Mouse (Mus musculus) heart, embryonic 13.5 days (tissue): Measurements from ENCODE around the gene Slco1a1. TPM values are rescaled to one million over a fixed set of nuclear protein-coding genes. Genes with fewer than 3 reads are reported as not detected.
"Not testable (repeated sequence)": the region's sequence is repeated elsewhere in the genome, so short reads cannot be mapped to it uniquely, and the experiment has no call there.

ENCODE experiments used
- ATAC-seq: fragments of 200-750 bp; cut with Nextera tagmentation; 2 replicates; pipeline ENCODE4 v1.8.0; 2017; ENCODE audit warnings: moderate TSS enrichment; ENCODE audit not compliant: insufficient number of reproducible peaks, low FRiP score, low TSS enrichment; ENCODE audit errors: extremely low read depth
- H3K27ac ChIP-seq: fragments of 300-500 bp; sonication (generic); replicated peaks from 2 replicates; pipeline ENCODE4 v1.5.1; 2015; ENCODE audit warnings: moderate library complexity, mild to moderate bottlenecking, inconsistent platforms
- H3K27me3 ChIP-seq: fragments of 300-500 bp; sonication (generic); replicated peaks from 2 replicates; pipeline ENCODE4 v1.6.1; 2015; ENCODE audit warnings: mild to moderate bottlenecking, inconsistent platforms
- H3K36me3 ChIP-seq: fragments of 300-500 bp; sonication (generic); 2 replicates; pipeline ENCODE4 v1.6.1; 2015; ENCODE audit warnings: mild to moderate bottlenecking, inconsistent platforms
- H3K4me1 ChIP-seq: fragments of 300-500 bp; sonication (generic); 2 replicates; pipeline ENCODE4 v1.6.1; 2015; ENCODE audit warnings: inconsistent platforms
- H3K4me2 ChIP-seq: fragments of 300-500 bp; sonication (generic); 2 replicates; pipeline ENCODE4 v1.6.1; 2015; ENCODE audit warnings: inconsistent platforms, mild to moderate bottlenecking, moderate library complexity
- H3K4me3 ChIP-seq: fragments of 300-500 bp; sonication (generic); 2 replicates; pipeline ENCODE4 v1.5.1; 2015; ENCODE audit warnings: moderate library complexity, mild to moderate bottlenecking, inconsistent platforms
- H3K9ac ChIP-seq: fragments of 300-500 bp; sonication (generic); 2 replicates; pipeline ENCODE4 v1.6.1; 2015; ENCODE audit warnings: inconsistent platforms, mild to moderate bottlenecking, moderate library complexity
- H3K9me3 ChIP-seq: fragments of 300-500 bp; sonication (generic); 2 replicates; pipeline ENCODE4 v1.6.1; 2016; ENCODE audit warnings: inconsistent platforms
- WGBS: fragments of 180-500 bp; shearing (Covaris S2); methylation state at CpG from one replicate; pipeline ENCODE4 v1.1.7; 2015; ENCODE audit warnings: mixed read lengths; 5-methylcytosine and 5-hydroxymethylcytosine counted together
- polyA plus RNA-seq: library from polyadenylated mRNA; unstranded; fragments of >200 nt; fragmentation: Nextera tagmentation; extraction: Ambion mirVana; gene quantifications from 2 replicates; pipeline ENCODE4 v1.2.1, GENCODE M21; 2015

Gene Slco1a1
- not detected in 2 replicates for polyA plus RNA-seq

DNA sequence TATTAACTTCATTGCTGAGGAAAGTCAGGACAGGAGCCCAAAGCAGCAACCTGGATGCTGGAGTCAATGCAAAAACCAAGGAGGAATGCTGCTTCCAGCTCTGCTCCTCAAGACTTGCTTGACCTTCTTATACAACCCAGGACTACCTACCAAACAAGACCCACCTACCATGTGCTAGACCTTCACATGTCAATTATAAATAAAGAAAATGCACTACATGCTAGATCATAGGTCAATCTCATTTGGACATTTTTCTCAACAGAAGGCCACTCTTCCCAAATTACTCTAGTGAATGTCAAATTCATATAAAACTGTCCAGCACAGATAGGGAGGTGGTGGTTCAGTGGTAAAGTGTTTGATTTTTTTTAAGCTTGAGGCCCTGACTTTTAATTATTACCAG lies at the start of gene Slco1a1:
Gene Slco1a1 (minus strand): TSS at position 101 of the 400 bp plus-strand sequence.
- H3K4me2 ChIP-seq: no peak within 1 kb of the TSS
- H3K27ac ChIP-seq: no peak within 1 kb of the TSS
- no peaks in the 10 kb centered on the region for H3K36me3 ChIP-seq
- H3K4me3 ChIP-seq: no peak within 1 kb of the TSS
- no peaks in the 10 kb centered on the region for H3K9me3 ChIP-seq
- no peaks in the 10 kb centered on the region for H3K27me3 ChIP-seq
- no peak for ATAC-seq
- H3K9ac ChIP-seq: no peak within 1 kb of the TSS
- no peaks in the 10 kb centered on the region for H3K4me1 ChIP-seq

DNA sequence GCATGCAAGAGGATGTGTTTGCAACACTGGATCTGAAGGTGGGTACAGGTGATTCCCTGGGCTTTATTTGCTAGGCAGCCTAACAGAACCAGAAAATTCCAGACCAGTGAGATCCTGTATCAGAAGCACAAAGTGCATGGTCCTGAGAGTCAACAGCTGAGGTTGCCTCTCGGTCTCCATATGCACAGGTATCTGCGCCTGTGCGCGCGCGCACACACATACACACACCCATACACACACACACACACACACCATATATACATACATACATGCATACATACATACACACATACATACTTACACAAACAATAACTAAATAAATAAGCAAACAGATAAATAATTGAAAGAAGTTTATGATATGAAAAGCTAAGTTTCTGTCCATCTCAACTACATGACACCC lies 40.0 kb upstream of the Slco1a1 start:
- Histone ChIP-seq H3K9me3 (no peaks in the 10 kb centered on the region), H3K9ac (no peak overlapping the region), H3K27me3 (no peaks in the 10 kb centered on the region), H3K4me3 (no peak overlapping the region), H3K36me3 (no peaks in the 10 kb centered on the region), H3K4me2 (no peak overlapping the region), H3K4me1 (no peaks in the 10 kb centered on the region), H3K27ac (no peak overlapping the region)
- 95% methylated on average over 6 of the region's 6 CpGs for WGBS
- ATAC-seq: no peak

DNA sequence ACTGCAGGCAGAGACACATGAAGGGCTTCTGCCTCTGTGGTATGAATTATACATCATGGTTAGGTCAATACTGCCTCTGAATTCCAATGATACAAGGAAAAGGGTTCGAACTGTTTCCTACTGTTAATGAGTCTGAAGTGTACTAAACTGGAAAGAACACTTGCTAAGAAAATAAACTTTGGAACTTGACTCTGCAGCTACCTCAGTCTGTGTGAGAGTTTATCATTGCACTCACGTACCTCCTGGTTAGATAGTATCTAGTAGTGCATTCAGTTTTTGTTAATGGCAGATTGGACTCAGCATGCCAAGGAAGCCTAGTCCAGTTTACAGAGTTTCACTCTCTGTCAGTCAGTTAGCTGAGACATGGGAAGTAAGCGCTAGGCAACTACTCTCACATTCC lies 37.9 kb upstream of the Slco1a1 start:
- Histone ChIP-seq H3K9me3 (no peaks in the 10 kb centered on the region), H3K9ac (no peak overlapping the region), H3K27ac (no peak overlapping the region), H3K4me3 (no peak overlapping the region), H3K36me3 (no peaks in the 10 kb centered on the region), H3K4me1 (no peaks in the 10 kb centered on the region), H3K4me2 (no peak overlapping the region), H3K27me3 (no peaks in the 10 kb centered on the region)
- 60% methylated on average over 3 of the region's 3 CpGs for WGBS
- ATAC-seq: no peak

DNA sequence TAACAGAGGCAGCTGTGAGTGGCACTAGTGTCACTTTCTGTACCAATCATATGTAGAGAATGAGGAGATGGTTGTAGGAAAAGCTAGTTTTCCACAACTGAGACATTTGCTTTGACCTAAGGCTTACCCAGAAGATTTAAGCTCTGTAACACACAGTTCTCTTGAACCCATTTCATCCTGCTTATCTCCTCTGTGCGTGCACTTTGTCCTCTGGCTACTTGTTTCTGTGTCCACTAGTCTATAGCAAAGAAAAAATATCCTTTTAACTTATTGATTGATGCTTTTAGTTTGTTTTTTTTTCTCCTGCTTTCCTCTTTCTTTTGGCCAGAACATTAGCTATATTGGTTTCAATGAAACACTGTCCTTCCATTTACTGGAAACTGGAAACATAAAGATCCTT lies 15.7 kb upstream of the Slco1a1 start:
- H3K9me3 ChIP-seq: no peaks in the 10 kb centered on the region
- H3K4me1 ChIP-seq: no peaks in the 10 kb centered on the region
- no peak for ATAC-seq
- 59% methylated on average over 1 of the region's 1 CpGs for WGBS
- no peak overlapping the region for H3K9ac ChIP-seq
- H3K4me2 ChIP-seq: no peak overlapping the region
- no peaks in the 10 kb centered on the region for H3K27me3 ChIP-seq
- H3K27ac ChIP-seq: no peak overlapping the region
- no peaks in the 10 kb centered on the region for H3K36me3 ChIP-seq
- no peak overlapping the region for H3K4me3 ChIP-seq

DNA sequence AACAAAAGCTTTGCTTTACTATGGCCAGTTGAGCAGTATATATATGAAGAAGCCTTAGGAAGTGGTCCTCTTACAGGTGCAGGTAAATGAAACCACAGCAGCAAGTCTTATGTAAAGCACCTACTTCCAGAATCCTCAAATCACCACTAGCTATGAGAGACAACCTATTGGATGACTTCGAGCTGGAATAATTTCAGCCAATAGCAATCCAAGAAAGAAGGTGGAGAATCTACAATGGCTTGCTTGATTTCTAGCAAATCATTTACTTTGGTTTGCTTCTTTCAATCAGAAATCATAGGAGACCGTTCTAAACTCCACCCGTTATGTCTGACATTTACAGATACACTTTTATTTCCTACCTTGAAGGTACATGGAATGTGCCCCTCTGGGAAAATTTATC lies 15.1 kb upstream of the Slco1a1 start:
- Histone ChIP-seq H3K4me2 (no peak overlapping the region), H3K4me3 (no peak overlapping the region), H3K27me3 (no peaks in the 10 kb centered on the region), H3K9me3 (no peaks in the 10 kb centered on the region; the same call in 1 of the 2 replicates), H3K27ac (no peak overlapping the region), H3K9ac (no peak overlapping the region), H3K36me3 (no peaks in the 10 kb centered on the region), H3K4me1 (no peaks in the 10 kb centered on the region)
- 77% methylated on average over 3 of the region's 3 CpGs for WGBS
- ATAC-seq: no peak

DNA sequence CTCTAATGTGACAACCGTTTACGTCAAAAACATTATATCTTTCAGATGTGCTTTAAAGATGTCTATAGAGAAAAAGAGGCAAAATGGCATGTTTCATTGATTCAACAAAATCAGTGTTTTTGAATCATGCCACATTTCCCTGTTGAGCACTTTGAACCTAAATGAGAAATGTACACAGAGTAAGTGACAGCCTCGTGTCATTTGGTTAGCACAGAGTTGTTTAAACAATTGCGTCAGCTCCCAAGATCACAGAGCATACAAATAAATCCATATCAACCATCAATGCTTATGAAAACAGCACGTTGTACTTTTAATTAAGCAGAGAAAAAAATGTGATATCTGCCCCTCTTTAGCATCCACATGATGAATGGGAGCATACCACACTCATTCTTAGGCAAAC lies 13.7 kb upstream of the Slco1a1 start:
- Histone ChIP-seq H3K9me3 (no peaks in the 10 kb centered on the region; the same call in 1 of the 2 replicates), H3K9ac (no peak overlapping the region), H3K4me2 (no peak overlapping the region), H3K36me3 (no peaks in the 10 kb centered on the region), H3K27ac (no peak overlapping the region), H3K27me3 (no peaks in the 10 kb centered on the region), H3K4me1 (no peaks in the 10 kb centered on the region), H3K4me3 (no peak overlapping the region)
- no peak for ATAC-seq
- WGBS: 77% methylated on average over 5 of the region's 5 CpGs

DNA sequence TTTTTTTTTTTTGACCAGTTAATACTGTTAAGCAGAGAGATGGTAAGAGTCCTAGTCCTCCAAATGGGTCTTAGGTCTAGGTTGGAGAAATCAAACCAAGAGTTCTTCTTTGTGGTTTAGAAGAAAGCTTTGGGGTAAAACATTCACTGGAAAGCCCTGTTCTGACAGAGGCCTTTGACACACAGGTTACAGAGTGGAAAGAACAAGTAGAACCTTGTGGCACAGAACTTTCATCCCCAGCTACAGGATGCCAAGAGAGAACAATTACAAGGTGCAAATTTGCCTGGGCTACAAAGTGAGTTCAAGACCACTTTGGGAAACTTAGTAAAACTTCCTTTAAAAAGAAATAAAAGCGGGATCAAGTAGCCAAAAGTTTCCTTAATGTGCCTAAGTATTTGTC lies 6.3 kb downstream of the Slco1a1 start:
- Histone ChIP-seq H3K27ac (no peak overlapping the region), H3K36me3 (no peaks in the 10 kb centered on the region), H3K4me1 (no peaks in the 10 kb centered on the region), H3K4me2 (no peak overlapping the region), H3K9ac (no peak overlapping the region), H3K27me3 (no peaks in the 10 kb centered on the region), H3K9me3 (no peaks in the 10 kb centered on the region), H3K4me3 (no peak overlapping the region)
- ATAC-seq: no peak
- 47% methylated on average over 1 of the region's 1 CpGs for WGBS

DNA sequence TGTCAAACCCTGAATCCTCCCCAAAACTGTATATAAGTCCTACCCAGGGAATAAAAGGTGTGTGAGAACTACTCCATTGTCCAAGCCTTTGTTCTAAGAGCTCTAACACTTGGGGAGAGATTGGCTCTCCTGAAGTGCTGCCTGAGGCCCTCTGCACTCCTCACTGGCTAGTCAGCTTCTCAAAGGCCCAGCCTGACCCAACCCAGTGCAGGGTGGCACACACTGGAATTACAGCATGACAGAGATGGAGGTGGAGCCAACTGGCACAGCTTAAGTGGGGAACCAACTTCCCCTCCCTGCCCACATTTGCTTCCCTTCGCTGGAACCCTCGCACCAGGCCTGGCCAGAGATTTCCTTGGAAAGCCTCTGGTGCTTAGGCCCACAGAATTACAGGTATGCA lies 48.6 kb downstream of the Slco1a1 start:
- 43% methylated on average over 2 of the region's 2 CpGs for WGBS

DNA sequence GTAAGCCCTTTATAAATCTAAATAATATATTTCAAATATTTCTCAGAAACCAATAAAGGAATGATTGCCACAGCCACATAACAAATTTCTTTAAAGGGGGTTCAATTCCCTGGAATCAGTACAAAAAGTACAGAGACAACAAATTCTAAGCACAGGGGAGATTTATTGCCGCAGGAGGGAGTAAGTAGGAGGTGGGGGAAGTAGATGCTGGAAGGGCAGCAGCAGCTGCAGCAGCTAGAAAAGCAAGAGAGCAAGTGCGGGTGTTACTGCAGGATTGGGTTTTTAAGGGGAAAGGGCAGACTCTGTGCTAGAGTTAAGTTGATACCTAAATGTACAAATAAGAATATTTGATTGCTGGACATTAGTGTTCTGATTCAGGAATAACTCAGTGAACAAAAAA lies 57.0 kb downstream of the Slco1a1 start:
- 48% methylated on average over 2 of the region's 2 CpGs for WGBS
- H3K9ac ChIP-seq: no peak overlapping the region

More for the DNA sequence above, 48.6 kb downstream of the Slco1a1 start:
- peaks cover 7% of the 10 kb centered on the region; the same call in 1 of the 2 replicates for H3K9me3 ChIP-seq
- no peak overlapping the region for H3K9ac ChIP-seq
- H3K27ac ChIP-seq: no peak overlapping the region
- no peaks in the 10 kb centered on the region for H3K4me1 ChIP-seq
- H3K4me3 ChIP-seq: no peak overlapping the region
- H3K36me3 ChIP-seq: no peaks in the 10 kb centered on the region
- ATAC-seq: no peak
- H3K4me2 ChIP-seq: no peak overlapping the region
- H3K27me3 ChIP-seq: no peaks in the 10 kb centered on the region

DNA sequence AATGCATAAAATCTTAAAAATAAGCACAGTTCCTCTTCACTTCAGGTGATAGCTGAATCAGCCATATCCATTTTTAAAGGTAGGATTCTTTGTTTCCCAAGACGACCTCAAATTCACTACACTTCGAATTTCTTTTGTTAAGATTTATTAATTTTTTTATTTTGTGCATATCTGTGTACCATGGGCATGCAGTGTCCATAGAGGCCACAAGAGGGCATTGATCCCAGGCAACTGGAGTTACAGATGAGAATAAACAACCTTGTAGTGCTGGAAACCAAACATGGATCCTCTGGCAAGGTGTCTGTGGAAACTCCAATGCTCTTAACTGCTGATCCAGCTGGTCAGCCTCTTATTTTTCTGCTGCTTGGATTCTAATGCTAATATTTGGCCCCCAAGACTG lies 58.5 kb downstream of the Slco1a1 start:
- no peaks in the 10 kb centered on the region for H3K27me3 ChIP-seq
- H3K9me3 ChIP-seq: no peaks in the 10 kb centered on the region
- no peak overlapping the region for H3K4me3 ChIP-seq
- H3K4me1 ChIP-seq: no peaks in the 10 kb centered on the region
- WGBS: 66% methylated on average over 2 of the region's 2 CpGs
- no peak overlapping the region for H3K4me2 ChIP-seq
- no peaks in the 10 kb centered on the region for H3K36me3 ChIP-seq
- H3K9ac ChIP-seq: no peak overlapping the region
- no peak overlapping the region for H3K27ac ChIP-seq
- ATAC-seq: no peak

More for the DNA sequence above, 57.0 kb downstream of the Slco1a1 start:
- Histone ChIP-seq H3K4me1 (no peaks in the 10 kb centered on the region), H3K4me2 (no peak overlapping the region), H3K9me3 (no peaks in the 10 kb centered on the region), H3K4me3 (no peak overlapping the region), H3K27ac (no peak overlapping the region), H3K36me3 (no peaks in the 10 kb centered on the region), H3K27me3 (no peaks in the 10 kb centered on the region)
- ATAC-seq: no peak

DNA sequence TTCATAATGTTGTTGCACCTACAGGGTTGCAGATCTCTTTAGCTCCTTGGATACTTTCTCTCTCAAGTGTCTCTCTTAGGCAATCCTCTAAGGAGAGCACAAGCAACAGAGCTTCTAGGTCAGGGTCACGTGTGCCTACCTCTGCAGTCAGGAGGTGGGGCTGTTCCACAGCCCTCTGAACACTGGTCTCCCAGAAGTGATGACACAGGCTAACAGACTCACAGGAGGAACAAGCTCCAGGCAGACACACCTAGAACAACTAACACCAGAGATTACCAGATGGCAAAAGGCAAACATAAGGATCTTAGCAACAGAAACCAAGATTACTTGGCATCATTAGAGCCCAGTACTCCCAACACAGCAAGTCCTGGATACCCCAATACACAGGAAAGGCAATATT lies 64.2 kb downstream of the Slco1a1 start:
- Histone ChIP-seq H3K4me2 (no peak overlapping the region), H3K36me3 (no peaks in the 10 kb centered on the region), H3K9me3 (no peaks in the 10 kb centered on the region), H3K4me3 (no peak overlapping the region), H3K27me3 (no peaks in the 10 kb centered on the region), H3K4me1 (no peaks in the 10 kb centered on the region), H3K27ac (no peak overlapping the region), H3K9ac (no peak overlapping the region)
- WGBS: 35% methylated on average over 1 of the region's 1 CpGs
- ATAC-seq: no peak

DNA sequence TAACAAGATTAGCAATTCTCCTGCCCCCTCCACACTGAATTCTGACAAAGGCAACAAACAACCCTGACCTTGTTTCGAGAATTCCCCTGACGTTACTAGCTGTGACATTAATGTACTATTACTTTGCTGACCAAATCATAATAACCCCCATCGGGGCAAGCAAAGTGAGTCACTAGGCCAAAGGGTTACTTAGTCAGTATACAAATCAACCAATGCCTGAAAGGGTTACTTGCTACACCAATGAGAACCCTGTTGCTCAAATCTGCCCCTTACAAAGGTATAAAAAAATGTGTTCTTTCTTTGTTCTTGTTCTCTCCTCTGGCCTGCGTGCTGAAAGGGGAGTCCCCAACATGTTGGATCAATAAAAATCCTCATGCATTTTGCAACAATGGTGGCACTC lies 71.0 kb downstream of the Slco1a1 start:
- ATAC-seq, H3K9me3 ChIP-seq, H3K4me3 ChIP-seq: not testable (repeated sequence)

More for the DNA sequence above, 71.0 kb downstream of the Slco1a1 start:
- H3K4me2 ChIP-seq, H3K27ac ChIP-seq, H3K4me1 ChIP-seq, H3K9ac ChIP-seq, H3K27me3 ChIP-seq, H3K36me3 ChIP-seq: not testable (repeated sequence)
- 77% methylated on average over 4 of the region's 4 CpGs for WGBS
